Mouse (Mus musculus) ovary, adult 18-20 months (tissue): ENCODE measurements around the gene Uts2r.

Source experiments
- DNase-seq: peaks from one replicate; pipeline ENCODE4 v3.0.0; 2022; ENCODE audit warnings: low spot score, mixed read lengths

Uts2r gene

GRCm38 (mm10) chr11:121163751-121164150, 3.7 kb downstream of the Uts2r start:
- no peak for DNase-seq

- DNase-seq = no peak
These were observed 13.1 kb downstream of the Uts2r start for GRCm38 (mm10) chr11:121173203-121173602.

- no peak for DNase-seq
These were observed 14.2 kb downstream of the Uts2r start for GRCm38 (mm10) chr11:121174234-121174633.

- peak; percentile 35 for DNase-seq
These were observed 16.5 kb downstream of the Uts2r start for GRCm38 (mm10) chr11:121176285-121177270.

GRCm38 (mm10) chr11:121189681-121190080, 29.6 kb downstream of the Uts2r start:
- DNase-seq = no peak

GRCm38 (mm10) chr11:121192742-121193141, 32.7 kb downstream of the Uts2r start:
- no peak for DNase-seq

GRCm38 (mm10) chr11:121193415-121193814, 33.3 kb downstream of the Uts2r start:
- DNase-seq = no peak

GRCm38 (mm10) chr11:121198622-121199021, 38.6 kb downstream of the Uts2r start:
- DNase-seq = peak; percentile 10

- no peak for DNase-seq
These were observed 39.8 kb downstream of the Uts2r start for GRCm38 (mm10) chr11:121199851-121200250.

- DNase-seq = no peak
These were observed 40.7 kb downstream of the Uts2r start for GRCm38 (mm10) chr11:121200781-121201180.

- no peak for DNase-seq
These were observed 41.5 kb downstream of the Uts2r start for GRCm38 (mm10) chr11:121201436-121202198.

- no peak for DNase-seq
These were observed 43.7 kb downstream of the Uts2r start for GRCm38 (mm10) chr11:121203859-121204160.

- peak; percentile 89 for DNase-seq
These were observed 44.3 kb downstream of the Uts2r start, which contains the start of the genes Hexdc and Ogfod3 for GRCm38 (mm10) chr11:121204161-121205006. Gene Hexdc, plus strand, starts transcription at chr11:121204433. Gene Ogfod3, minus strand, starts transcription at chr11:121204711.
